Mouse (Mus musculus) liver, embryonic 15.5 days (tissue): ENCODE measurements around the gene Tnrc6b. TPM values are rescaled to one million over a fixed set of nuclear protein-coding genes. Genes with fewer than 3 reads are reported as not detected.

Experiments used
- ATAC-seq: fragments of 200-750 bp; cut with Nextera tagmentation; 2 replicates; pipeline ENCODE4 v1.8.0; 2017; ENCODE audit warnings: moderate number of reproducible peaks, mild to moderate bottlenecking, moderate library complexity; ENCODE audit not compliant: insufficient read depth
- H3K27ac ChIP-seq: fragments of 300-500 bp; sonication (generic); replicated peaks from 2 replicates; pipeline ENCODE4 v1.5.1; 2015; ENCODE audit warnings: mild to moderate bottlenecking, inconsistent platforms
- H3K27me3 ChIP-seq: fragments of 300-500 bp; sonication (generic); 2 replicates; pipeline ENCODE4 v1.6.1; 2015; ENCODE audit warnings: mild to moderate bottlenecking, inconsistent platforms
- H3K36me3 ChIP-seq: fragments of 300-500 bp; sonication (generic); replicated peaks from 2 replicates; pipeline ENCODE4 v1.6.1; 2015; ENCODE audit warnings: moderate library complexity, mild to moderate bottlenecking, inconsistent platforms
- H3K4me1 ChIP-seq: fragments of 300-500 bp; sonication (generic); replicated peaks from 2 replicates; pipeline ENCODE4 v1.6.1; 2015; ENCODE audit warnings: inconsistent platforms
- H3K4me2 ChIP-seq: fragments of 300-500 bp; sonication (generic); 2 replicates; pipeline ENCODE4 v1.6.1; 2015; ENCODE audit warnings: moderate library complexity, mild to moderate bottlenecking, inconsistent platforms
- H3K4me3 ChIP-seq: fragments of 300-500 bp; sonication (generic); replicated peaks from 2 replicates; pipeline ENCODE4 v1.5.1; 2015; ENCODE audit warnings: mild to moderate bottlenecking, inconsistent platforms
- H3K9ac ChIP-seq: fragments of 300-500 bp; sonication (generic); 2 replicates; pipeline ENCODE4 v1.6.1; 2015; ENCODE audit warnings: moderate library complexity, mild to moderate bottlenecking, inconsistent platforms
- H3K9me3 ChIP-seq: fragments of 300-500 bp; sonication (generic); replicated peaks from 2 replicates; pipeline ENCODE4 v1.6.1; 2016; ENCODE audit warnings: inconsistent platforms
- WGBS: fragments of 180-500 bp; shearing (Covaris S2); methylation state at CpG from one replicate; pipeline ENCODE4 v1.1.7; 2015; ENCODE audit warnings: mixed read lengths; ENCODE audit not compliant: insufficient replicate concordance; 5-methylcytosine and 5-hydroxymethylcytosine counted together
- polyA plus RNA-seq: library from polyadenylated mRNA; unstranded; fragments of >200 nt; fragmentation: Nextera tagmentation; extraction: Ambion mirVana; gene quantifications from 2 replicates; pipeline ENCODE4 v1.2.1, GENCODE M21; 2015

Tnrc6b gene
- polyA plus RNA-seq, 1 experiment from 2014 or later = 18.3 TPM

- ATAC-seq = no peak
Measured at GRCm38 (mm10) chr15:80939401-80939800, 228.3 kb downstream of the Tnrc6b start.

GRCm38 (mm10) chr15:80941468-80942040 lies 230.4 kb downstream of the Tnrc6b start:
- no peak overlapping the region for H3K9ac ChIP-seq
- no peak overlapping the region for H3K27ac ChIP-seq
- no peaks in the 10 kb centered on the region for H3K9me3 ChIP-seq
- H3K4me3 ChIP-seq = no peak overlapping the region
- H3K27me3 ChIP-seq = no peaks in the 10 kb centered on the region
- 85% methylated on average over 6 of the region's 6 CpGs for WGBS
- no peak overlapping the region for H3K4me2 ChIP-seq
- H3K36me3 ChIP-seq = peaks cover 22% of the 10 kb centered on the region; the same call in 1 of the 2 replicates
- ATAC-seq = no peak
- H3K4me1 ChIP-seq = 0 out of 2 replicates have a peak, but pooled peaks cover 7% of the 10 kb centered on the region

More at GRCm38 (mm10) chr15:80939401-80939800, 228.3 kb downstream of the Tnrc6b start:
- no peak overlapping the region for H3K4me2 ChIP-seq
- H3K27ac ChIP-seq = no peak overlapping the region
- H3K36me3 ChIP-seq = peaks cover 43% of the 10 kb centered on the region
- WGBS = 51% methylated on average over 5 of the region's 5 CpGs
- 0 out of 2 replicates have a peak, but pooled peaks cover 2% of the 10 kb centered on the region for H3K4me1 ChIP-seq
- H3K27me3 ChIP-seq = no peaks in the 10 kb centered on the region
- H3K4me3 ChIP-seq = no peak overlapping the region
- H3K9ac ChIP-seq = no peak overlapping the region
- H3K9me3 ChIP-seq = no peaks in the 10 kb centered on the region

GRCm38 (mm10) chr15:80945851-80946250 lies 234.7 kb downstream of the Tnrc6b start:
- Histone ChIP-seq H3K4me3 (no peak overlapping the region), H3K4me1 (peaks cover 26% of the 10 kb centered on the region), H3K9me3 (no peaks in the 10 kb centered on the region), H3K36me3 (0 out of 2 replicates have a peak, but pooled peaks cover 5% of the 10 kb centered on the region), H3K27ac (no peak overlapping the region), H3K9ac (no peak overlapping the region), H3K27me3 (no peaks in the 10 kb centered on the region), H3K4me2 (no peak overlapping the region)
- ATAC-seq = no peak
- WGBS = 28% methylated on average over 3 of the region's 3 CpGs

- H3K36me3 ChIP-seq = peaks cover 15% of the 10 kb centered on the region
- no peaks in the 10 kb centered on the region for H3K9me3 ChIP-seq
- peaks cover 26% of the 10 kb centered on the region for H3K4me1 ChIP-seq
- WGBS = under 1% methylated on average over 63 of the region's 63 CpGs
- H3K4me3 ChIP-seq = peak within 1 kb of the TSS; percentile 72
- H3K27me3 ChIP-seq = no peaks in the 10 kb centered on the region
- peak; percentile 90 for ATAC-seq
- H3K4me2 ChIP-seq = peak within 1 kb of the TSS; percentile 81
- H3K9ac ChIP-seq = peak within 1 kb of the TSS; percentile 61
- H3K27ac ChIP-seq = peak within 1 kb of the TSS; percentile 80
Measured at GRCm38 (mm10) chr15:80948145-80949135, 237.3 kb downstream of the Tnrc6b start, which contains the start of gene Adsl. Adsl (plus strand) TSS chr15:80948490.

GRCm38 (mm10) chr15:80949431-80949830 lies 238.3 kb downstream of the Tnrc6b start:
- Histone ChIP-seq H3K36me3 (peaks cover 25% of the 10 kb centered on the region), H3K4me1 (peaks cover 26% of the 10 kb centered on the region), H3K4me3 (peak overlapping the region; percentile 72), H3K27me3 (no peaks in the 10 kb centered on the region), H3K27ac (no peak overlapping the region), H3K9me3 (no peaks in the 10 kb centered on the region), H3K4me2 (peak overlapping the region; percentile 81), H3K9ac (peak overlapping the region; percentile 61; the same call in 1 of the 2 replicates)
- 23% methylated on average over 4 of the region's 4 CpGs for WGBS
- ATAC-seq = no peak

GRCm38 (mm10) chr15:80950055-80950454 lies 238.9 kb downstream of the Tnrc6b start:
- no peak overlapping the region for H3K27ac ChIP-seq
- peak overlapping the region; percentile 81 for H3K4me2 ChIP-seq
- ATAC-seq = no peak
- H3K4me1 ChIP-seq = peaks cover 26% of the 10 kb centered on the region
- H3K4me3 ChIP-seq = peak overlapping the region; percentile 72
- no peak overlapping the region for H3K9ac ChIP-seq
- no peaks in the 10 kb centered on the region for H3K9me3 ChIP-seq
- WGBS = 70% methylated on average over 7 of the region's 7 CpGs
- H3K36me3 ChIP-seq = peaks cover 31% of the 10 kb centered on the region
- no peaks in the 10 kb centered on the region for H3K27me3 ChIP-seq

- H3K27me3 ChIP-seq = no peaks in the 10 kb centered on the region
- H3K9me3 ChIP-seq = no peaks in the 10 kb centered on the region
- ATAC-seq = no peak
- H3K27ac ChIP-seq = no peak overlapping the region
- peaks cover 64% of the 10 kb centered on the region for H3K36me3 ChIP-seq
- H3K4me3 ChIP-seq = no peak overlapping the region
- 74% methylated on average over 9 of the region's 9 CpGs for WGBS
- no peak overlapping the region for H3K4me2 ChIP-seq
- H3K9ac ChIP-seq = no peak overlapping the region
- H3K4me1 ChIP-seq = peaks cover 14% of the 10 kb centered on the region
Measured at GRCm38 (mm10) chr15:80953971-80954370, 242.9 kb downstream of the Tnrc6b start.

- 75% methylated on average over 3 of the region's 3 CpGs for WGBS
- no peak overlapping the region for H3K9ac ChIP-seq
- no peaks in the 10 kb centered on the region for H3K27me3 ChIP-seq
- H3K4me2 ChIP-seq = no peak overlapping the region
- peaks cover 5% of the 10 kb centered on the region for H3K4me1 ChIP-seq
- ATAC-seq = no peak
- no peaks in the 10 kb centered on the region for H3K9me3 ChIP-seq
- H3K4me3 ChIP-seq = no peak overlapping the region
- no peak overlapping the region for H3K27ac ChIP-seq
- peaks cover 73% of the 10 kb centered on the region for H3K36me3 ChIP-seq
Measured at GRCm38 (mm10) chr15:80954861-80955260, 243.7 kb downstream of the Tnrc6b start.

GRCm38 (mm10) chr15:80955836-80956438 lies 244.8 kb downstream of the Tnrc6b start:
- no peak overlapping the region for H3K4me3 ChIP-seq
- no peak overlapping the region for H3K27ac ChIP-seq
- H3K4me1 ChIP-seq = no peaks in the 10 kb centered on the region
- 84% methylated on average over 12 of the region's 12 CpGs for WGBS
- ATAC-seq = no peak
- no peak overlapping the region for H3K4me2 ChIP-seq
- no peaks in the 10 kb centered on the region for H3K9me3 ChIP-seq
- no peaks in the 10 kb centered on the region for H3K27me3 ChIP-seq
- no peak overlapping the region for H3K9ac ChIP-seq
- H3K36me3 ChIP-seq = peaks cover 83% of the 10 kb centered on the region

- H3K27ac ChIP-seq = no peak overlapping the region
- no peak for ATAC-seq
- no peaks in the 10 kb centered on the region for H3K27me3 ChIP-seq
- no peak overlapping the region for H3K4me3 ChIP-seq
- no peak overlapping the region for H3K4me2 ChIP-seq
- no peaks in the 10 kb centered on the region for H3K9me3 ChIP-seq
- 57% methylated on average over 1 of the region's 1 CpGs for WGBS
- peaks cover 51% of the 10 kb centered on the region for H3K36me3 ChIP-seq
- H3K4me1 ChIP-seq = 0 out of 2 replicates have a peak, but pooled peaks cover 4% of the 10 kb centered on the region
- H3K9ac ChIP-seq = no peak overlapping the region
Measured at GRCm38 (mm10) chr15:80969371-80969770, 258.3 kb downstream of the Tnrc6b start.

GRCm38 (mm10) chr15:80974311-80974710 lies 263.2 kb downstream of the Tnrc6b start:
- Histone ChIP-seq H3K27me3 (no peaks in the 10 kb centered on the region), H3K9me3 (no peaks in the 10 kb centered on the region), H3K4me1 (peaks cover 22% of the 10 kb centered on the region), H3K27ac (no peak overlapping the region), H3K4me2 (no peak overlapping the region), H3K9ac (no peak overlapping the region), H3K36me3 (peaks cover 8% of the 10 kb centered on the region), H3K4me3 (no peak overlapping the region)
- 48% methylated on average over 5 of the region's 5 CpGs for WGBS
- ATAC-seq = no peak
